Mouse (Mus musculus) stomach, embryonic 16.5 days (tissue): ENCODE results near the gene Olfr1396. TPM values are rescaled to one million over a fixed set of nuclear protein-coding genes. Genes with fewer than 3 reads are reported as not detected.

Experiments used
- ATAC-seq: fragments of 200-750 bp; cut with Nextera tagmentation; 2 replicates; pipeline ENCODE4 v1.8.0; 2017; ENCODE audit warnings: moderate number of reproducible peaks, moderate TSS enrichment; ENCODE audit not compliant: insufficient read depth, low FRiP score
- H3K27ac ChIP-seq: fragments of 300-500 bp; sonication (generic); 2 replicates; pipeline ENCODE4 v1.5.1; 2014; ENCODE audit warnings: low read length
- H3K27me3 ChIP-seq: fragments of 300-500 bp; sonication (generic); 2 replicates; pipeline ENCODE4 v1.6.1; 2014; ENCODE audit warnings: low read length, control low read depth, mixed read lengths; ENCODE audit not compliant: control insufficient read depth, insufficient read depth
- H3K36me3 ChIP-seq: fragments of 300-500 bp; sonication (generic); 2 replicates; pipeline ENCODE4 v1.6.1; 2014; ENCODE audit warnings: low read length; ENCODE audit not compliant: control insufficient read depth, insufficient read depth
- H3K4me1 ChIP-seq: fragments of 300-500 bp; sonication (generic); 2 replicates; pipeline ENCODE4 v1.6.1; 2014; ENCODE audit warnings: low read length, control low read depth, mixed read lengths; ENCODE audit not compliant: control insufficient read depth, insufficient read depth
- H3K4me2 ChIP-seq: fragments of 300-500 bp; sonication (generic); 2 replicates; pipeline ENCODE4 v1.6.1; 2014; ENCODE audit warnings: low read depth, low read length, mixed read lengths
- H3K4me3 ChIP-seq: fragments of 300-500 bp; sonication (generic); replicated peaks from 2 replicates; pipeline ENCODE4 v1.5.1; 2014; ENCODE audit warnings: mild to moderate bottlenecking, low read length
- H3K9ac ChIP-seq: fragments of 300-500 bp; sonication (generic); 2 replicates; pipeline ENCODE4 v1.6.1; 2014; ENCODE audit warnings: low read length
- H3K9me3 ChIP-seq: fragments of 300-500 bp; sonication (generic); replicated peaks from 2 replicates; pipeline ENCODE4 v1.6.1; 2016; ENCODE audit warnings: low read length, control low read depth; ENCODE audit not compliant: control insufficient read depth
- WGBS: fragments of 180-500 bp; shearing (Covaris S2); extraction: QIAGEN DNeasy Blood & Tissue Kit; methylation state at CpG from one replicate; pipeline ENCODE4 v1.1.7; 2014; 5-methylcytosine and 5-hydroxymethylcytosine counted together
- polyA plus RNA-seq: library from polyadenylated mRNA; unstranded; fragments of >200 nt; fragmentation: Nextera tagmentation; extraction: Ambion mirVana; gene quantifications from 2 replicates; pipeline ENCODE4 v1.2.1, GENCODE M21; 2015

The Olfr1396 gene
- polyA plus RNA-seq, 1 experiment from 2014 or later: not detected

- ATAC-seq: no peak
- Histone ChIP-seq H3K9me3 (no peaks in the 10 kb centered on the region), H3K27me3 (no peaks in the 10 kb centered on the region), H3K36me3 (no peaks in the 10 kb centered on the region), H3K4me2 (no peak overlapping the region), H3K4me1 (peaks cover 8% of the 10 kb centered on the region), H3K27ac (no peak overlapping the region), H3K4me3 (no peak overlapping the region), H3K9ac (no peak overlapping the region)
- 30% methylated on average over 3 of the region's 3 CpGs for WGBS
Observed at GRCm38 (mm10) chr11:49084875-49085274, 29.8 kb downstream of the Olfr1396 start.

GRCm38 (mm10) chr11:49084385-49084784 is 30.3 kb downstream of the Olfr1396 start:
- H3K4me1 ChIP-seq: peaks cover 8% of the 10 kb centered on the region
- no peaks in the 10 kb centered on the region for H3K27me3 ChIP-seq
- no peak for ATAC-seq
- H3K27ac ChIP-seq: no peak overlapping the region
- H3K9ac ChIP-seq: no peak overlapping the region
- H3K36me3 ChIP-seq: no peaks in the 10 kb centered on the region
- H3K4me2 ChIP-seq: no peak overlapping the region
- H3K9me3 ChIP-seq: no peaks in the 10 kb centered on the region
- no peak overlapping the region for H3K4me3 ChIP-seq
- WGBS: 89% methylated on average over 1 of the region's 1 CpGs

DNA sequence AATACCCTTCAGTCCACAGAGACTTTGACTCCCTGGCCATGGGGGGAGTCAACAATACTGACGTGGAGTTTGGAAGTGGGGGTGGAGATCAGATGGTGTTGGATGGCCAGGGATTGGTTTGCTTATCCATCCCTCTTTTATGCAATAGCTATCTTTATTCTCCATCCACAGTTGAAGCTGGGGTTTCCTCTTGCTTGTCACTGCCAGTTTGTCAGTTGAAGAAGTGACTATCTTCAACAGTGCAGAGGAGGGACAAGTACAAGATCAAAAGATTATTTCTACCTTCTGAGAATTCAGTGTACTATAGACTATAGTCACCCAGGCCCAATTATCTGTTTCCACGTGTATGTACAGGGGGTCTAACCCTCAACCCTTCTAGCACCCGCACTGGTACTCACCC is 30.9 kb downstream of the Olfr1396 start:
- Histone ChIP-seq H3K4me3 (no peak overlapping the region), H3K9me3 (no peaks in the 10 kb centered on the region)
- no peak for ATAC-seq

DNA sequence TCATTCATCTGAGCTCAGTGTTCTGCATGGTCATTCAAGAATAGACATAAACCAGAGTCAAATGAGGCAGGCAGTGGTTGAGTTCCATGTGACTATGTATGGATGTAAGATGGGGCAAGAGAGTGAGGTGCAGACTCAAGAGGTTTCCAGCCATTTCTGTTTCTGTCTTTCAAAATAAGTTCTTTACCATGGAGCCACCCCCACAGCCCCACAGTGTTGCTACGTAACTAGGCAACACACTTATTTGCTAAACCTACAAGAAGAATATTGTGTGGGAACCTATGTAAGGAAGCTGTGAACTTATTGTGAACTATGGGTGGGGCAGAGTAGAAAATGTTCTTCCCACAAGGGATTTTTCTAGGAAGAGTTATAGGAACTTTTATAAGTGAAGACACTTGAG is 31.5 kb downstream of the Olfr1396 start:
- H3K4me2 ChIP-seq: no peak overlapping the region
- H3K4me3 ChIP-seq: no peak overlapping the region
- no peak for ATAC-seq
- no peaks in the 10 kb centered on the region for H3K36me3 ChIP-seq
- 65% methylated on average over 1 of the region's 1 CpGs for WGBS
- H3K9me3 ChIP-seq: no peaks in the 10 kb centered on the region
- H3K27me3 ChIP-seq: no peaks in the 10 kb centered on the region
- H3K27ac ChIP-seq: no peak overlapping the region
- no peak overlapping the region for H3K9ac ChIP-seq
- H3K4me1 ChIP-seq: peaks cover 2% of the 10 kb centered on the region; the same call in 1 of the 2 replicates

More for the DNA sequence above, 30.9 kb downstream of the Olfr1396 start:
- Histone ChIP-seq H3K9ac (no peak overlapping the region), H3K27me3 (no peaks in the 10 kb centered on the region), H3K4me2 (no peak overlapping the region), H3K27ac (no peak overlapping the region), H3K4me1 (peaks cover 4% of the 10 kb centered on the region; the same call in 1 of the 2 replicates), H3K36me3 (no peaks in the 10 kb centered on the region)
- WGBS: 78% methylated on average over 3 of the region's 3 CpGs

GRCm38 (mm10) chr11:49081886-49082285 is 32.8 kb downstream of the Olfr1396 start:
- Histone ChIP-seq H3K4me3 (no peak overlapping the region), H3K36me3 (no peaks in the 10 kb centered on the region), H3K27me3 (no peaks in the 10 kb centered on the region), H3K4me1 (no peaks in the 10 kb centered on the region), H3K4me2 (no peak overlapping the region), H3K27ac (no peak overlapping the region), H3K9ac (no peak overlapping the region), H3K9me3 (no peaks in the 10 kb centered on the region)
- ATAC-seq: no peak
- 72% methylated on average over 3 of the region's 3 CpGs for WGBS

- no peak overlapping the region for H3K4me2 ChIP-seq
- no peak overlapping the region for H3K9ac ChIP-seq
- no peaks in the 10 kb centered on the region for H3K4me1 ChIP-seq
- H3K27me3 ChIP-seq: no peaks in the 10 kb centered on the region
- no peaks in the 10 kb centered on the region for H3K36me3 ChIP-seq
- ATAC-seq: no peak
- 71% methylated on average over 4 of the region's 4 CpGs for WGBS
- no peak overlapping the region for H3K4me3 ChIP-seq
- no peaks in the 10 kb centered on the region for H3K9me3 ChIP-seq
- no peak overlapping the region for H3K27ac ChIP-seq
Observed at GRCm38 (mm10) chr11:49081356-49081755, 33.3 kb downstream of the Olfr1396 start.

DNA sequence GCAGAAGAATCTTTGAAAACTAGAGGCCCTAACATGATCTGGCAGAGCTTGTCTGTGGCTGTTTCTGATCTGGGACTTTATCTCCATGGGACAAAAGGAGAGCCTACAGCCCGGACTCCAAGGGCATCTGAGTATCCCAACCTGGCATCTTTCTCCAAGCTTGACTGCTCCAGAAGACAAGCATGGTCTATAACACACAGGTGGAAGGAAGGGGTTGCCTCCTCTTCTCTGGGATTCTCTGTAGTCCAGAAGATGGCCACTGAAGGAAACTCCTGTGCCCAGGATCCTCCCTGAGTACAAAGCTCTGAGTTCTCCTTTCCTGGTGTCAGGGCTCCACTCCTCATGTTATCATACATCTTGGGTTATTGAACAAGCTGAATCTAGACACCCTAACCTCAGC is 34.0 kb downstream of the Olfr1396 start:
- Histone ChIP-seq H3K4me1 (no peaks in the 10 kb centered on the region), H3K36me3 (no peaks in the 10 kb centered on the region), H3K9ac (no peak overlapping the region), H3K9me3 (no peaks in the 10 kb centered on the region), H3K4me2 (no peak overlapping the region), H3K4me3 (no peak overlapping the region), H3K27ac (no peak overlapping the region), H3K27me3 (no peaks in the 10 kb centered on the region)
- no peak for ATAC-seq
- WGBS: 73% methylated on average over 1 of the region's 1 CpGs

DNA sequence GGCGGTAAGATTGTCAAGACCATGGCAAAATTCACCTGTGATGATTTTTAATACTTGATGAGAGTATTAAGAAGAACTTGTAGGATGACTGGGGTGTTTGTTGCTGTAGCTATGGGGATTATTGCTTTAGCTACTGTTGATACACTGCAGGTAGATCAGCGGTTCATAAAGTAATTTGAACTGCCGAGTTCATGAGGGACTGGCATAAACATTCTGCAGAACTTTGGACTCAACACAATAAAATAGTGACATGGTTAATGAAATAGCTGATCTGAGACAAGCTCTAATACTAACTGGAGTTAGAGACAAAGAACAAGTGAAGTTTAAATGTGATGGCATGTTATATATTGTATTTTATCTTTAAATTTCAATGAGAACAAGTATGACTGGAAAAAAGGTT is 36.0 kb downstream of the Olfr1396 start:
- Histone ChIP-seq H3K9ac (no peak overlapping the region), H3K9me3 (no peaks in the 10 kb centered on the region), H3K36me3 (no peaks in the 10 kb centered on the region), H3K4me3 (no peak overlapping the region), H3K4me1 (no peaks in the 10 kb centered on the region), H3K4me2 (no peak overlapping the region), H3K27me3 (no peaks in the 10 kb centered on the region), H3K27ac (no peak overlapping the region)
- WGBS: 66% methylated on average over 3 of the region's 3 CpGs
- no peak for ATAC-seq

DNA sequence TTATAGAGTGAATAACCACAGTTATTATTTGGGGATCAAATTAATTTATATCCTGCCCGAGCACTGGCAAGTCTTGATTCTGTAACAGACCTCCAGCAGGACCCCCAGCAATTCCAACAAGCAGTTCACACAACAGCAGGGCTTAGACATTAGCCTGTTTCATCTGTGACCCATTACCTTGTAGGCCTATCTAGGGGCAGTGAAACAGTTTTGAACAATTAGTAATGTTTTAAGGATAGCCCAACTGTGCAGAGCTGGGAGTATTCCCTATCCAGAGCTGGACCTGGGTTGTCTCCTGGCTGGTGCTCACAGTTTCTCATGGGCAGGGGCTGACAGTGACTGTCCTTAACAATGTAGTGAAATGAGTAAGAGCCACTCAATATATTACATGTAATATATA is 37.7 kb downstream of the Olfr1396 start:
- Histone ChIP-seq H3K4me2 (no peak overlapping the region), H3K4me3 (no peak overlapping the region), H3K27ac (no peak overlapping the region), H3K9ac (no peak overlapping the region), H3K27me3 (no peaks in the 10 kb centered on the region), H3K4me1 (no peaks in the 10 kb centered on the region), H3K36me3 (no peaks in the 10 kb centered on the region), H3K9me3 (no peaks in the 10 kb centered on the region)
- ATAC-seq: no peak
- 71% methylated on average over 1 of the region's 1 CpGs for WGBS
